Mouse (Mus musculus) cortical plate, adult 2 months (tissue): ENCODE results near the gene Dock10. TPM values are rescaled to one million over a fixed set of nuclear protein-coding genes. Genes with fewer than 3 reads are reported as not detected.

Experiments used
- H3K27ac ChIP-seq: fragments of 200-500 bp; 2 replicates; pipeline ENCODE4 v1.5.1; 2012; ENCODE audit warnings: low read length, control low read depth, inconsistent platforms; ENCODE audit not compliant: insufficient read depth
- H3K4me1 ChIP-seq: fragments of 200-500 bp; 2 replicates; pipeline ENCODE4 v1.6.1; 2011; ENCODE audit warnings: low read length; ENCODE audit not compliant: control insufficient read depth, insufficient read depth
- H3K4me3 ChIP-seq: fragments of 200-500 bp; 2 replicates; pipeline ENCODE4 v1.5.1; 2011; ENCODE audit warnings: mild to moderate bottlenecking, low read length, control low read depth; ENCODE audit not compliant: insufficient read depth
- CTCF ChIP-seq: fragments of 200-500 bp; IDR thresholded peaks from 2 replicates; pipeline ENCODE4 v1.5.1; 2011; ENCODE audit warnings: mild to moderate bottlenecking, control low read depth, low read length; ENCODE audit not compliant: insufficient read depth; ENCODE audit errors: extremely low read depth
- POLR2A ChIP-seq: fragments of 200-500 bp; IDR thresholded peaks from 2 replicates; pipeline ENCODE4 v1.6.1; 2011; ENCODE audit warnings: mild to moderate bottlenecking, low read length, control low read depth; ENCODE audit not compliant: insufficient read depth; ENCODE audit errors: extremely low read depth
- polyA plus RNA-seq: library from polyadenylated mRNA; depleted of rRNA; stranded (reverse); fragments of >200 nt; gene quantifications from 2 replicates; pipeline ENCODE4 v1.2.3, GENCODE M21; 2012

Gene Dock10
- polyA plus RNA-seq, 1 experiment, result 23.3 TPM

DNA sequence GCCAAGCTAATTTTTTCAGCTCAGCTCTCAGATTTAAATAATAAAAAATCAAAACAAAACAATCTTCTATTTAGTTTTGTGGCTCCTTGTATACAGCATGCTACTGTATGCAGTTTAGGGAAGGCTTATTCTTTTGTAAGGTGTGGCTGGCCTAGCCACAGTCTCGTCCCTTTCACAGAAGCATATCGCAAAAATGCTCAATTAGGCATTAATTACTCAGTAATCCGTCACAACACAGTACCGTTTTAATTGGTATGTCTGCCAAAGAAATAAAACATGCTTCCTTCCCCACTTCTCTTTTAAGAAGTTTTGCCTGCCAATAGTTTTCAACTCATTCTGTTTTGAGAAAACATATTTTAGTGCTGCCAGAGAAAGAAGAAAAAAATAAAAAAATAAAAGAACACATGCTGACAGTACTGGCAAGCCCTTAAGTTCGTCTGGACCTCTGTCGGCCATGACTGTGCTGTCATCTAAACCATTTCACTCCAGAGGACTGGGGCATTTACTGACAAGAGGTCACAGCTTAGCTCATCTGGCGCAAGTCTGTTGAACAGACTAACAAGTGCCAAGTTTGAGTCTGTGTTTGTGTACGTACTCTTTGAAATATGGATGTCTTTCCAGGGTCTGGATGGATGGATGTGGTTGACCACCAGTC, 47.6 kb downstream of the Dock10 start:
- no peak overlapping the region for H3K27ac ChIP-seq
- no peaks in the 10 kb centered on the region for H3K4me1 ChIP-seq
- no peak for TF ChIP-seq POLR2A
- TF ChIP-seq CTCF, result no peak

DNA sequence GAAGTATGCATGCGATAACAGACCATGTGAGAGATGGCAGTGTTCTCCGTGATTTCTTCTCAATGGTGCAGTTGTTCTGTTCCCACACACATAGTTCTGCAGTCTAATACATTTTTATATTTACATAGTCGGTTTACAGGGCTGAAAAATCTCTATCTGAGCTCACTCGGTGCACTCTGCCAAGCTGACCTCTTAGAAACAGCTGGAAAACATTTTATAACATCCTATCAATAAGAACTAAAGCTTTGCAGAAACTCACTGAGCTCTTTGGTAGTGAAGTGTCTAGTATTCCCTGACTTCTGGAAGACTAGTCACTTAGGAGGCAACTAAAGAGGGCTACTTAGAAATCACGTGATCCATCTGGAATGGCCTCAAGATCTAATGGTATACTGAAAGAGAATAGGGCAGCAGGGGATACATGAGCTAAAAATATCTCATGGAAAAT, 48.2 kb downstream of the Dock10 start:
- H3K27ac ChIP-seq, result no peak overlapping the region
- no peak for TF ChIP-seq CTCF
- no peak for TF ChIP-seq POLR2A
- no peaks in the 10 kb centered on the region for H3K4me1 ChIP-seq
- peak overlapping the region; percentile 16; the same call in 1 of the 2 replicates for H3K4me3 ChIP-seq

More for the DNA sequence above, 47.6 kb downstream of the Dock10 start:
- H3K4me3 ChIP-seq, result no peak overlapping the region

- TF ChIP-seq CTCF, result no peak
- TF ChIP-seq POLR2A, result no peak
- H3K4me1 ChIP-seq, result no peaks in the 10 kb centered on the region
- no peak overlapping the region for H3K27ac ChIP-seq
- H3K4me3 ChIP-seq, result peak overlapping the region; percentile 16
These were observed 49.0 kb downstream of the Dock10 start for GRCm38 (mm10) chr1:80709299-80709698.

- H3K4me3 ChIP-seq, result no peak overlapping the region
- TF ChIP-seq POLR2A, result no peak
- no peak for TF ChIP-seq CTCF
- no peaks in the 10 kb centered on the region for H3K4me1 ChIP-seq
- H3K27ac ChIP-seq, result no peak overlapping the region
These were observed 55.0 kb downstream of the Dock10 start for GRCm38 (mm10) chr1:80703279-80703678.

- H3K4me3 ChIP-seq, result no peak overlapping the region
- no peak overlapping the region for H3K27ac ChIP-seq
- no peaks in the 10 kb centered on the region for H3K4me1 ChIP-seq
- no peak for TF ChIP-seq POLR2A
- TF ChIP-seq CTCF, result no peak
These were observed 82.2 kb downstream of the Dock10 start for GRCm38 (mm10) chr1:80676004-80676673.

DNA sequence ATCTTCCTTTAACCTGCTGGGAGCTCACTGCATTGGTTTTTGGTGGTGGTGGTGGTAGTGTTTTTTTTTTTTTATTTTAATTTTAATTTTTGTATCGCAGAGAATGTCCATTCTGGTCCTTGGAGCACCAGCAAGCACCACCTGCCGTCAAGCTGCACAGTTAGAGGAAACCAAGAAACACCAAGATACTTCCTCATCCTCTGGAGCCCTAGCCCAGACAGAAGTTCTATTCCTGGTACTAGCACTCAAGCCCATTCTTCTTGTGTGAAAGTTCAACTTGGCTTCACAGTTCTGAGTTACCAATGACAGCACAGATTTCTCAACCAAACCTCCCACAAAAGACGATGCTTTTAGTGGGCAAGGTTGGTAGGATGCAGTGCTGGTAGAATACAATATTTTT, 86.6 kb downstream of the Dock10 start:
- no peak overlapping the region for H3K27ac ChIP-seq
- TF ChIP-seq CTCF (no peak), POLR2A (no peak)
- H3K4me1 ChIP-seq, result no peaks in the 10 kb centered on the region
- H3K4me3 ChIP-seq, result no peak overlapping the region

GRCm38 (mm10) chr1:80671056-80671455, 87.3 kb downstream of the Dock10 start:
- no peak overlapping the region; the same call in 1 of the 2 replicates for H3K27ac ChIP-seq
- no peak overlapping the region for H3K4me3 ChIP-seq
- TF ChIP-seq POLR2A (no peak), CTCF (no peak)
- no peaks in the 10 kb centered on the region for H3K4me1 ChIP-seq

GRCm38 (mm10) chr1:80670387-80670786, 87.9 kb downstream of the Dock10 start:
- H3K4me1 ChIP-seq, result no peaks in the 10 kb centered on the region
- no peak overlapping the region for H3K27ac ChIP-seq
- no peak overlapping the region for H3K4me3 ChIP-seq
- TF ChIP-seq POLR2A, result no peak
- TF ChIP-seq CTCF, result no peak

- H3K4me1 ChIP-seq, result no peaks in the 10 kb centered on the region
- TF ChIP-seq POLR2A (no peak), CTCF (no peak)
- no peak overlapping the region for H3K4me3 ChIP-seq
- no peak overlapping the region for H3K27ac ChIP-seq
These were observed 92.6 kb downstream of the Dock10 start for GRCm38 (mm10) chr1:80665761-80666160.

- TF ChIP-seq POLR2A (no peak), CTCF (no peak)
- H3K4me3 ChIP-seq, result no peak overlapping the region
- H3K27ac ChIP-seq, result 0 out of 2 replicates have a peak overlapping the region, but pooled peaks have one; percentile 46
- no peaks in the 10 kb centered on the region for H3K4me1 ChIP-seq
These were observed 93.2 kb downstream of the Dock10 start for GRCm38 (mm10) chr1:80665161-80665560.
